Mouse (Mus musculus) mammary gland, adult 2 months (tissue): ENCODE results near the gene Cyp4f13. TPM values are rescaled to one million over a fixed set of nuclear protein-coding genes. Genes with fewer than 3 reads are reported as not detected.

Experiments used
- polyA plus RNA-seq: library from polyadenylated mRNA; depleted of rRNA; stranded (reverse); fragments of >200 nt; gene quantifications from 2 replicates; pipeline ENCODE4 v1.2.3, GENCODE M21; 2012; ENCODE audit warnings: low replicate concordance; rRNA removed

Gene Cyp4f13
- polyA plus RNA-seq, result 53.0 and 79.9 TPM in 2 replicates

GRCm38 (mm10) chr17:32947215-32947914 is at the start of gene Cyp4f13:
Gene Cyp4f13 (minus strand): TSS chr17:32947402.

GRCm38 (mm10) chr17:32992699-32993474 is 45.7 kb upstream of the Cyp4f13 start, which contains the start of gene Zfp952:
Gene Zfp952 (plus strand): TSS chr17:32993129.

GRCm38 (mm10) chr17:32965623-32966290 is 18.6 kb upstream of the Cyp4f13 start, which contains the start of gene Zfp472:
Gene Zfp472 (plus strand): TSS chr17:32965814.

GRCm38 (mm10) chr17:32917131-32917530 is 30.1 kb downstream of the Cyp4f13 start, which contains the start of gene Cyp4f14:
Gene Cyp4f14 (minus strand): TSS chr17:32917342.

GRCm38 (mm10) chr17:32891239-32892180 is 55.7 kb downstream of the Cyp4f13 start, which contains the start of gene Zfp870:
Gene Zfp870 (minus strand): TSS chr17:32891642.

Other genes starting within 250 kb of the Cyp4f13 start
- 8.4 and 20.7 TPM in 2 replicates for gene Zfp871, start 159.1 kb downstream of the Cyp4f13 start, polyA plus RNA-seq
- gene Zfp811, start 137.5 kb downstream of the Cyp4f13 start, polyA plus RNA-seq, result 0.11 and 0.19 TPM in 2 replicates
- gene Zfp799, start 117.1 kb downstream of the Cyp4f13 start, polyA plus RNA-seq, result 2.9 and 4.8 TPM in 2 replicates
- gene Zfp870, start 55.8 kb downstream of the Cyp4f13 start, polyA plus RNA-seq, result 0.50 and 1.4 TPM in 2 replicates
- 0.37 and 1.3 TPM in 2 replicates for gene Cyp4f14, start 30.1 kb downstream of the Cyp4f13 start, polyA plus RNA-seq
- gene Zfp472, start 18.4 kb upstream of the Cyp4f13 start, polyA plus RNA-seq, result 0.31 and 1.7 TPM in 2 replicates
- 2.3 and 5.2 TPM in 2 replicates for gene Zfp952, start 45.7 kb upstream of the Cyp4f13 start, polyA plus RNA-seq
- 0.27 and 0.80 TPM in 2 replicates for gene Zfp763, start 86.0 kb upstream of the Cyp4f13 start, polyA plus RNA-seq
- not detected in 2 replicates for gene 4921501E09Rik, start 120.7 kb upstream of the Cyp4f13 start, polyA plus RNA-seq
- gene Zfp563, start 141.9 kb upstream of the Cyp4f13 start, polyA plus RNA-seq, result 1.1 and 1.9 TPM in 2 replicates
- gene Morc2b, start 192.3 kb upstream of the Cyp4f13 start, polyA plus RNA-seq, result 0.03 TPM in 1 of 2 replicates, not detected in the other
- not detected in 2 replicates for gene Olfr55, start 221.0 kb upstream of the Cyp4f13 start, polyA plus RNA-seq
- not detected in 2 replicates for gene Olfr239, start 243.9 kb upstream of the Cyp4f13 start, polyA plus RNA-seq